Mouse (Mus musculus) megakaryocyte, embryonic 14.5 days (primary cell): ENCODE data around the gene Nr1h3.

Experiments
- FLI1 ChIP-seq: IDR thresholded peaks from 2 replicates; pipeline ENCODE4 v1.6.1; 2012; ENCODE audit warnings: low read length, inconsistent platforms, mixed read lengths
- GATA1 ChIP-seq: IDR thresholded peaks from 3 replicates; pipeline ENCODE4 v1.6.1; 2012; ENCODE audit warnings: mixed read lengths, low read length, inconsistent platforms, borderline replicate concordance

DNA sequence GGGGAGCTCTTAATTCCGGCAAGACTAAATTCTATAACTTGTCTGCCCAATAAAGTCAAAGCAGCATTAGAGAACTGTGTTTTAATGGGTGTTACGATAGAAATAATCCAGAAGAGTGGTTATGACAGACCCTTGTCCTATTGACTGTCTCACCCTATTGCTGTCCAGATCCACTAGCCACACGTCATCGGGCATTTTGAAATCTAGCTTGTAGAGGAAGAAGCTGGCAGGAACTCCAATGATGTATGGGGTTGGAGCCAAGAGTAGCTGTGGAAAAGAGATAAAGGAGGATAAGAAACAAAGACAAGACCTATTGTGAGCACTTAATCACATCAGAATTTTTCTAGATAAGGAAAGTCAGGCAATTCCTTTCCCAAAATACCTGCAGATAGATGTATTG lies 27.1 kb downstream of the Nr1h3 start:
- TF ChIP-seq GATA1 = no peak
- TF ChIP-seq FLI1 = no peak
